Mouse (Mus musculus): ENCODE measurements around the gene Prr13. TPM values are rescaled to one million over a fixed set of nuclear protein-coding genes. Genes with fewer than 3 reads are reported as not detected.

Gene Prr13
- total RNA-seq, 2 experiments from 2014 or later = 40.2 to 42.7 TPM

DNA sequence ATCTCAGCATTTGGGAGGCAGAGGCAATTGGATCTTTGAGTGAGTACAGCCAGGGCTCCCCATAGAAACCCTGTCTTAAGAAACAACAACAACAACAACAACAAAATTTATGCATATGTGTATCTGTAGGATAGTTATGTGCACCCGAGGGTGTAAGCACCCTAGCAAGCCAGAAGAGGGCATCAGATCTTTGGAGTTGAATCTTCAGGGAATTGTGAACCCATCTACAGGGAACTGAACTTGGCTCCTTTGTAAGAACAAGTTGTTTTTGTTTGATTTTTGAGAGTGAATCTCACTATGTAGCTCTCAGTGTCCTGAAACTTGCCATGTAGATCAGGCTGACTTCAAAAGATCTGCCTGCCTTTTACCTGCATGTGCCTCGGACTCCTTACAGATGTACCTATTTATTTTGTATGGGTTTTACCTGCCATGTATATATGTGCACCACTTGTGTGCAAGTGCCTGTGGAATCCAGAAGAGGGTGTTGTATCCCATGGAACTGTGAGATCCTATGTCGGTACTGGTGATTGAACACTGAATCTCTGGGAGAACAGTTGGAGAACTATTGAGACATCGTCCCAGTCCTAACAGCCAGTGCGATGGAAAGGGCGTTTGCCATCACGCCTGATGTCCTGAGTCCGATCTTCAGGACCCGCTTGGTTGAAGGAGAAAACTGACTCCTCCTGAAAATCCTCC is 10.0 kb downstream of the Prr13 start:
- no peak for DNase-seq (ENCODE audit: low spot score in 2 of 2)
- 0 out of 2 replicates have a peak, but pooled peaks have one; percentile 6 for TF ChIP-seq CTCF (conservative IDR thresholded peaks at IDR 0.05)
- Histone ChIP-seq H3K4me3 (no peak overlapping the region), H3K27ac (no peak overlapping the region)

GRCm38 (mm10) chr15:102470183-102470604 is 11.4 kb downstream of the Prr13 start, which contains the start of gene Pcbp2:
Gene Pcbp2, plus strand, starts transcription at chr15:102470539.
- TF ChIP-seq CTCF (conservative IDR thresholded peaks at IDR 0.05) = peak; percentile 98
- peak; percentile 97 to 98 for DNase-seq (ENCODE audit: low spot score in 2 of 2)
- peak within 1 kb of the TSS; percentile 98 for H3K27ac ChIP-seq
- H3K4me3 ChIP-seq = peak within 1 kb of the TSS; percentile 90

GRCm38 (mm10) chr15:102470605-102471294 is 11.9 kb downstream of the Prr13 start:
- peak; percentile 54 for TF ChIP-seq CTCF (conservative IDR thresholded peaks at IDR 0.05)
- DNase-seq (ENCODE audit: low spot score in 2 of 2) = peak; percentile 56 to 78
- Histone ChIP-seq H3K27ac (peak overlapping the region; percentile 98), H3K4me3 (peak overlapping the region; percentile 90)

DNA sequence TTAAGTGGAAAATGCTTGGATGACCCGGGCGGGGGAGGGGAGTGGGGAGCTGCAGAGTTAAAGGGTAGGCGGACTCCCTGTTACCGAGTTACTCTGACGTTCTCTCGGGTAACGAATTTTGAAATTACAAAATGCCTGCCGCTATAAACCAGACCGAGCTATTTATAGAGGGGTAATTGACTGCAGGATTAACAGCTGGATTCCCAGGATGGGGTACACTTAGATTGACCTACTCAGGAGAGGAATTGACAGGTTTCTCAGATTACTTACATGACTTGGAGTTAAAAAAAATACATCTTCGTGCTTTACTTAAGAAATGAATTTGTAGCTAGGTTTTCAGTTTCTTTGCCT is 12.4 kb downstream of the Prr13 start:
- Histone ChIP-seq H3K4me3 (peak overlapping the region; percentile 90), H3K27ac (peak overlapping the region; percentile 98)
- TF ChIP-seq CTCF (conservative IDR thresholded peaks at IDR 0.05) = no peak
- no peak for DNase-seq (ENCODE audit: low spot score in 2 of 2)

DNA sequence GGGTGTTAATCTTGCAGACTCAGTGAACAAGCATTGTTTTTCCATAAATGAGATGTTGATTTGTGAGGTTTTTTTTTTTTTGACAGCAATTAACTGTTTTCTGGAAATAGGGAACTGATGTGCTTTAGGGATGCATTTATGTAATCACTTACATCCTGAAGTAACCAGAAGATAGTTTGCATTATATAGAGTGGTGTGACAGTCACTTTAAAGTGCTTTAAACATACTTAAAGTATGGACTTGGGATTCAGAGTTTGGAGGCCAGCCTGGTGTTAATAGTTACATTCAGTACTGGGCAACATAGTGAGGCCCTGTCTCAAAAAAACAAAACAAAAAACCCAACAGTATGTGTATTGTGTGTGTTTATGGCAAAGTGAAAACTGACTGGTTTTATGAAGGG is 12.9 kb downstream of the Prr13 start:
- Histone ChIP-seq H3K27ac (peak overlapping the region; percentile 98; the same call in 1 of the 2 replicates), H3K4me3 (peak overlapping the region; percentile 90)
- no peak for DNase-seq (ENCODE audit: low spot score in 2 of 2)
- TF ChIP-seq CTCF (conservative IDR thresholded peaks at IDR 0.05) = no peak

GRCm38 (mm10) chr15:102473246-102473645 is 14.4 kb downstream of the Prr13 start:
- Histone ChIP-seq H3K4me3 (no peak overlapping the region), H3K27ac (no peak overlapping the region; the same call in 1 of the 2 replicates)
- no peak for TF ChIP-seq CTCF (conservative IDR thresholded peaks at IDR 0.05)
- DNase-seq (ENCODE audit: low spot score in 2 of 2) = no peak

DNA sequence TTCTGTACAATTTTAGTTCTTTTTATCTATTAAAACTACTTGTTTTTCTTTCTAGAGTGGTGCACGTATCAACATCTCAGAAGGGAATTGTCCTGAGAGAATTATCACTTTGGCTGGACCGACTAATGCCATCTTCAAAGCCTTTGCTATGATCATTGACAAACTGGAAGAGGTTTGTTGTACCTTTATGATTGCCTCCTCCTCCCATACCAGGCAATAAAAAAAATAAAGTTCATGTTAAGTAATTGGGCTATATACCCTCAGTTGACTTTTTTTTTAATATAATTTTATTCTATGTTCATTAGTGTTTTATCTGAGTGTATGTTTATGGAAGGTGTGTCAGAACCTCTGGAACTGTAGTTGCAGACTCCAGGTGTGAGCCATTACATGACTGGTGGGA is 15.7 kb downstream of the Prr13 start:
- Histone ChIP-seq H3K27ac (no peak overlapping the region), H3K4me3 (no peak overlapping the region)
- DNase-seq (ENCODE audit: low spot score in 2 of 2) = no peak
- TF ChIP-seq CTCF (conservative IDR thresholded peaks at IDR 0.05) = no peak

- no peak for DNase-seq (ENCODE audit: low spot score in 2 of 2)
- Histone ChIP-seq H3K4me3 (no peak overlapping the region), H3K27ac (no peak overlapping the region)
- no peak for TF ChIP-seq CTCF (conservative IDR thresholded peaks at IDR 0.05)
Measured at GRCm38 (mm10) chr15:102483136-102483535, 24.3 kb downstream of the Prr13 start.

DNA sequence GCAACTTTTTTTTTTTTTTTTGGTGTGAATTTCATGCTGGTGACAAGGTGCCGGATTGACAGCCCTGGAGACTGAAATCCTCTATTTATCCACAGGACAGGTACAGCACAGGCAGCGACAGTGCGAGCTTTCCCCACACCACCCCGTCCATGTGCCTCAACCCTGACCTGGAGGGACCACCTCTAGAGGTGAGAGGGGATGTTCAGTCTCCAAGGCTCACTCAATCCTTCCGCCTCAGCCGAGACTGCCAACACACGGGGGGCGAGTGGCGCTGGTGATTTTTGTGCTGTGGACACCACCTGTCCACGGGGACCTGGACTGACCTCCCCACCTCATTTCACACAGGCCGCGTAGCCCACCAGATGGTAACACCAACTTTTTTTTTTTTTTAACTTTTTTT is 27.0 kb downstream of the Prr13 start:
- H3K4me3 ChIP-seq = no peak overlapping the region
- TF ChIP-seq CTCF (conservative IDR thresholded peaks at IDR 0.05) = no peak
- DNase-seq (ENCODE audit: low spot score in 2 of 2) = no peak
- H3K27ac ChIP-seq = no peak overlapping the region

DNA sequence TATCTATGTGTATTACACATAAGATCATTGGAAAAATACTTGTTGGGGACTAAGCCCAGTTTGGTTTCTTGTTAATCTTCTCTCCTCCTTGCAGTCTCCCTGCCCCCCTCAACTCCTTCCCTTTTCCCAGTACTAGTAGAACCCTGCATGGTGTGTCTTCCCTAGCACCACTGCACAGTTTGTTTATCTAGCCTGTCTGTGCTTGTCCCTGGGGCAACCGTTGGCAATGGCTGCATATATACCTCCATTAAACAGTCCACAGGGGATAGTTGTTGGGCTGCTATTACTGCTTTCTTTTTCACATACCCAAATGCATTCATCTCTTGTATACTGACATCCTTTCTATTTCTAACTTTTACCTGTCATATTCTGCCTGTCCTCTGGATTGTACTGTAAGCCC is 28.8 kb downstream of the Prr13 start:
- no peak for TF ChIP-seq CTCF (conservative IDR thresholded peaks at IDR 0.05)
- DNase-seq (ENCODE audit: low spot score in 2 of 2) = no peak
- no peak overlapping the region for H3K4me3 ChIP-seq
- H3K27ac ChIP-seq = no peak overlapping the region

- Histone ChIP-seq H3K4me3 (no peak overlapping the region), H3K27ac (peak overlapping the region; percentile 86)
- peak in 1 of 2 experiments; percentile 54 for DNase-seq (ENCODE audit: low spot score in 2 of 2)
- TF ChIP-seq CTCF (conservative IDR thresholded peaks at IDR 0.05) = no peak
Measured at GRCm38 (mm10) chr15:102498322-102498721, 39.5 kb downstream of the Prr13 start.

GRCm38 (mm10) chr15:102499370-102499769 is 40.5 kb downstream of the Prr13 start:
- no peak overlapping the region for H3K4me3 ChIP-seq
- no peak for TF ChIP-seq CTCF (conservative IDR thresholded peaks at IDR 0.05)
- peak overlapping the region; percentile 76 for H3K27ac ChIP-seq
- DNase-seq (ENCODE audit: low spot score in 2 of 2) = no peak

DNA sequence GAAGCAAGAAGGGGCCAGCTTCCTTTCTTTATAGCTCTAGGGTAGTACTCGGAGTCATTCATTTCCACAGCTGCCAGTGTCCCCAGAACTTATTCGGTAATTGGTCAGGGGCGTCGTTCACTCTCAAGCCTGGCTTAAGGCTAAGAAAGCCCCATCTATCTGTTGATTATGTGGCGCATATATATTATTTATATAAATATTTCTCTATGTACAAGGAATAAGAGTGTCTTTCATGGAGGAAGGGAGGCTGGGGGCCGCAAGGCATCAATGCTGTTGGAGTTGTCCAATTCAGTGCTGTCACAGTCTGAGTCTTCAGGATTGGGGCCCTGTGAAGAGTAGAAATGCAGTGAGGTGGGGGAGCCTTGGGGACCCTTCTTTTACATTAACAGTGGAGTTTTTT is 41.0 kb downstream of the Prr13 start:
- DNase-seq (ENCODE audit: low spot score in 2 of 2) = no peak
- no peak overlapping the region for H3K4me3 ChIP-seq
- H3K27ac ChIP-seq = peak overlapping the region; percentile 76
- TF ChIP-seq CTCF (conservative IDR thresholded peaks at IDR 0.05) = no peak

DNA sequence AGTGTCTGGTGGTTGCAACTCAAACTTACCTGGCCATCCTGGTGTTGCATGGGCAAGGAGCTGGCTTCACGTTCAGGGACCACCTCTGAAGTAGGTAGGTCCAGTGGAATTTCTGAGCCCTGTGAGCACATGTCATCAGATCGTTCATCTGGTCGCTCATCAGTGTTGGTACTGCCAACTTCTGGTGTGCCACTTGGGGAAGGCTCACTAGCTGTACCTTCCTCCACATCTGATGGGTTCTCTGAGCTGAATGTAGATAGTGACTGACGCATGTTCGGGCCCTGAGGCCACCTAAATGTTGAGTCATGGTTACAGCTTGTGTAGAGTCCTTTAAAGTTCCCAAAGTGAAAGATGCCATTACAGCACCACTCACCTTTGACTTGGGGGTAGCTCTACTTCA is 41.7 kb downstream of the Prr13 start:
- no peak for DNase-seq (ENCODE audit: low spot score in 2 of 2)
- H3K27ac ChIP-seq = peak overlapping the region; percentile 76; the same call in 1 of the 2 replicates
- no peak for TF ChIP-seq CTCF (conservative IDR thresholded peaks at IDR 0.05)

More for the DNA sequence above, 41.7 kb downstream of the Prr13 start:
- H3K4me3 ChIP-seq = no peak overlapping the region

Data from layer of hippocampus, adult 2 months (tissue).